11 mouse cellular contexts compared by ENCODE assay signal in genomic region chr7:142476795-142477452, GRCm38 (mm10). TPM values are rescaled to one million over a fixed set of nuclear protein-coding genes. Genes with fewer than 3 reads are reported as not detected.
DNase-seq lines count a peak whose midpoint lies in the region; ATAC-seq and TF ChIP-seq lines count a peak whose summit lies in the region.
"Had no signal": no experiment of that assay in that cellular context is flagged by ENCODE, and none has a peak within 500 bp of the region (broad histone marks: within the 10 kb centered on the region; RNA-seq: fewer than 3 reads in every experiment).

No protein-coding gene starts in this region.

- H3K9me3 ChIP-seq in kidney, embryonic 14.5 days (ENCODE audit: control insufficient read depth, low read length), result no peaks in the 10 kb centered on the region
- H3K9me3 ChIP-seq in stomach, postnatal 0 days (ENCODE audit: control insufficient read depth, low read length), result no peaks in the 10 kb centered on the region
- H3K9me3 ChIP-seq in liver, embryonic 12.5 days (replicated peaks), result no peaks in the 10 kb centered on the region
- H3K9me3 ChIP-seq: forebrain, embryonic 12.5 days; limb, embryonic 12.5 days had no signal

- WGBS in kidney, embryonic 14.5 days, result 59% methylated on average over 13 of the region's 13 CpGs
- 50% methylated on average over 13 of the region's 13 CpGs for WGBS in stomach, postnatal 0 days
- WGBS in liver, embryonic 12.5 days (ENCODE audit: insufficient replicate concordance), result 72% methylated on average over 13 of the region's 13 CpGs

- H3K4me2 ChIP-seq in kidney, embryonic 14.5 days (replicated peaks; ENCODE audit: low read depth, low read length), result peak overlapping the region; percentile 11; the same call in 1 of the 2 replicates
- peak overlapping the region; percentile 60 for H3K4me2 ChIP-seq in stomach, postnatal 0 days (replicated peaks; ENCODE audit: low read depth)
- no peak overlapping the region for H3K4me2 ChIP-seq in liver, embryonic 12.5 days
- H3K4me2 ChIP-seq: forebrain, embryonic 12.5 days; limb, embryonic 12.5 days had no signal

- TF ChIP-seq EP300 in stomach, postnatal 0 days (optimal IDR thresholded peaks at IDR 0.05), result no peak

- no peaks in the 10 kb centered on the region; the same call in 1 of the 2 replicates for H3K36me3 ChIP-seq in kidney, embryonic 14.5 days (ENCODE audit: control insufficient read depth, insufficient read depth, low read length)
- no peaks in the 10 kb centered on the region; the same call in 1 of the 2 replicates for H3K36me3 ChIP-seq in stomach, postnatal 0 days (ENCODE audit: control insufficient read depth, insufficient read depth, low read length)
- H3K36me3 ChIP-seq in liver, embryonic 12.5 days, result no peaks in the 10 kb centered on the region
- H3K36me3 ChIP-seq: forebrain, embryonic 12.5 days; limb, embryonic 12.5 days had no signal

- peaks cover 64% of the 10 kb centered on the region for H3K4me1 ChIP-seq in kidney, embryonic 14.5 days (ENCODE audit: control insufficient read depth, insufficient read depth, low read length)
- peaks cover 10% of the 10 kb centered on the region for H3K4me1 ChIP-seq in stomach, postnatal 0 days (replicated peaks; ENCODE audit: control insufficient read depth, insufficient read depth)
- peaks cover 10% of the 10 kb centered on the region for H3K4me1 ChIP-seq in liver, embryonic 12.5 days

- ATAC-seq in kidney, embryonic 14.5 days (ENCODE audit: low FRiP score, low TSS enrichment), result no peak
- ATAC-seq in stomach, postnatal 0 days (ENCODE audit: low FRiP score, low TSS enrichment), result no peak
- no peak for ATAC-seq in liver, embryonic 12.5 days

- no peak for TF ChIP-seq CTCF in stomach, postnatal 0 days (IDR thresholded peaks at IDR 0.05; ENCODE audit: low read depth)

- 0 out of 2 replicates have a peak overlapping the region, but pooled peaks have one; percentile 24 for H3K27ac ChIP-seq in kidney, embryonic 14.5 days (ENCODE audit: low read depth, low read length)
- H3K27ac ChIP-seq in stomach, postnatal 0 days (replicated peaks), result peak overlapping the region; percentile 97
- no peak overlapping the region for H3K27ac ChIP-seq in liver, embryonic 12.5 days
- H3K27ac ChIP-seq: forebrain, embryonic 12.5 days; limb, embryonic 12.5 days had no signal

- no peak overlapping the region for H3K4me3 ChIP-seq in kidney, embryonic 14.5 days (ENCODE audit: low read length)
- peak overlapping the region; percentile 51 for H3K4me3 ChIP-seq in stomach, postnatal 0 days (ENCODE audit: low read depth, low read length)
- H3K4me3 ChIP-seq in liver, embryonic 12.5 days, result no peak overlapping the region
- H3K4me3 ChIP-seq: forebrain, embryonic 12.5 days; limb, embryonic 12.5 days had no signal

- H3K27me3 ChIP-seq in kidney, embryonic 14.5 days (ENCODE audit: control insufficient read depth, insufficient read depth, low read length), result no peaks in the 10 kb centered on the region
- H3K27me3 ChIP-seq in stomach, postnatal 0 days (ENCODE audit: control insufficient read depth, insufficient read depth, low read length), result no peaks in the 10 kb centered on the region
- H3K27me3 ChIP-seq in liver, embryonic 12.5 days (replicated peaks), result 0 out of 2 replicates have a peak, but pooled peaks cover 20% of the 10 kb centered on the region
- H3K27me3 ChIP-seq: forebrain, embryonic 12.5 days; limb, embryonic 12.5 days had no signal

- DNase-seq in kidney, postnatal 36 days, result no peak
- DNase-seq in urinary bladder, postnatal 14 days (ENCODE audit: low spot score), result peak; percentile 46
- DNase-seq in urinary bladder, postnatal 10 days (ENCODE audit: low spot score), result no peak
- peak; percentile 46 for DNase-seq in heart, postnatal 4 days
- no peak for DNase-seq in stomach, postnatal 0 days (ENCODE audit: low spot score)
- no peak for DNase-seq in adrenal gland, postnatal 36 days

- H3K9ac ChIP-seq in kidney, embryonic 14.5 days (ENCODE audit: low read depth, low read length), result no peak overlapping the region
- peak overlapping the region; percentile 82 for H3K9ac ChIP-seq in stomach, postnatal 0 days (ENCODE audit: low read length)
- no peak overlapping the region for H3K9ac ChIP-seq in liver, embryonic 12.5 days
- H3K9ac ChIP-seq: forebrain, embryonic 12.5 days; limb, embryonic 12.5 days had no signal

RNA-seq across cellular contexts. Expression of gene Lsp1, which starts 16.3 kb away (rescaled TPM):
- 92.8 and 124 TPM in 2 replicates for polyA plus RNA-seq in kidney, embryonic 14.5 days (2014; fragmentation: Nextera tagmentation; extraction: Ambion mirVana)
- 100 to 1,000 TPM in 1 of 2 experiments, 10 to 100 TPM in 1; 93.3 to 108 TPM for total RNA-seq in heart, postnatal 4 days (2021)
- 107 and 110 TPM in 2 replicates for polyA plus RNA-seq in stomach, postnatal 0 days (2015; fragmentation: Nextera tagmentation; extraction: Ambion mirVana)
- 10 to 100 TPM; 16.8 to 23.1 TPM for total RNA-seq in adrenal gland, postnatal 36 days (2021)
- polyA plus RNA-seq in liver, embryonic 12.5 days (2016; fragmentation: Nextera tagmentation; extraction: Ambion mirVana), result 16.7 and 17.0 TPM in 2 replicates

RNA-seq across cellular contexts. Expression of gene Tnnt3, which starts 21.7 kb away (rescaled TPM):
- polyA plus RNA-seq in kidney, embryonic 14.5 days (2014; fragmentation: Nextera tagmentation; extraction: Ambion mirVana), result 3.2 and 3.5 TPM in 2 replicates
- total RNA-seq in heart, postnatal 4 days (2021), result 10 to 100 TPM in 1 of 2 experiments, under 1 TPM in 1; 0.98 to 10.9 TPM
- polyA plus RNA-seq in stomach, postnatal 0 days (2015; fragmentation: Nextera tagmentation; extraction: Ambion mirVana), result 8.0 and 11.7 TPM in 2 replicates
- 1 to 10 TPM in 1 of 2 experiments, under 1 TPM in 1; 0.40 to 1.2 TPM for total RNA-seq in adrenal gland, postnatal 36 days (2021)
- 0.51 TPM in 1 of 2 replicates, not detected in the other for polyA plus RNA-seq in liver, embryonic 12.5 days (2016; fragmentation: Nextera tagmentation; extraction: Ambion mirVana)

RNA-seq across cellular contexts. Expression of gene Tnni2, which starts 35.3 kb away (rescaled TPM):
- 3.1 and 3.7 TPM in 2 replicates for polyA plus RNA-seq in kidney, embryonic 14.5 days (2014; fragmentation: Nextera tagmentation; extraction: Ambion mirVana)
- total RNA-seq in heart, postnatal 4 days (2021), result 10 to 100 TPM in 1 of 2 experiments, 1 to 10 TPM in 1; 6.6 to 16.4 TPM
- 19.1 and 19.6 TPM in 2 replicates for polyA plus RNA-seq in stomach, postnatal 0 days (2015; fragmentation: Nextera tagmentation; extraction: Ambion mirVana)
- under 1 TPM; 0.50 to 0.89 TPM for total RNA-seq in adrenal gland, postnatal 36 days (2021)
- polyA plus RNA-seq in liver, embryonic 12.5 days (2016; fragmentation: Nextera tagmentation; extraction: Ambion mirVana), result 1.8 and 2.4 TPM in 2 replicates

RNA-seq across cellular contexts. Expression of gene Syt8, which starts 42.3 kb away (rescaled TPM):
- polyA plus RNA-seq in kidney, embryonic 14.5 days (2014; fragmentation: Nextera tagmentation; extraction: Ambion mirVana), result not detected in 2 replicates
- not detected for total RNA-seq in heart, postnatal 4 days (2021)
- polyA plus RNA-seq in stomach, postnatal 0 days (2015; fragmentation: Nextera tagmentation; extraction: Ambion mirVana), result 70.7 and 78.9 TPM in 2 replicates
- total RNA-seq in adrenal gland, postnatal 36 days (2021), result not detected
- polyA plus RNA-seq in liver, embryonic 12.5 days (2016; fragmentation: Nextera tagmentation; extraction: Ambion mirVana), result not detected in 2 replicates
- total RNA-seq: monocyte, adult 5-6 weeks had no signal
- polyA plus RNA-seq: forebrain, embryonic 12.5 days had no signal

RNA-seq across cellular contexts. Expression of gene Mrpl23, which starts 55.6 kb away (rescaled TPM):
- 30.3 and 33.4 TPM in 2 replicates for polyA plus RNA-seq in kidney, embryonic 14.5 days (2014; fragmentation: Nextera tagmentation; extraction: Ambion mirVana)
- total RNA-seq in heart, postnatal 4 days (2021), result 1 to 10 TPM; 3.7 to 6.4 TPM
- 17.7 and 19.4 TPM in 2 replicates for polyA plus RNA-seq in stomach, postnatal 0 days (2015; fragmentation: Nextera tagmentation; extraction: Ambion mirVana)
- total RNA-seq in adrenal gland, postnatal 36 days (2021), result 1 to 10 TPM; 6.2 to 8.1 TPM
- 10.4 and 14.4 TPM in 2 replicates for polyA plus RNA-seq in liver, embryonic 12.5 days (2016; fragmentation: Nextera tagmentation; extraction: Ambion mirVana)

Comparison
In these comparisons a context has a peak if more than half of its experiments do, and no peak if none do; other contexts are left out.
1. DNase-seq: peak in urinary bladder, postnatal 14 days (single experiment) and heart, postnatal 4 days (single experiment); none in kidney, postnatal 36 days (0 of 2), urinary bladder, postnatal 10 days (single experiment), stomach, postnatal 0 days (single experiment) and adrenal gland, postnatal 36 days (0 of 2).